Mouse (Mus musculus) embryo, embryonic 9.5 days (tissue): ENCODE results near the gene Miip.

Source experiments
- DNase-seq: peaks from one replicate; pipeline ENCODE4 v3.0.0-alpha.2; 2017; ENCODE audit errors: extremely low spot score

Gene Miip

GRCm38 (mm10) chr4:147868450-147869031 lies at the start of gene Miip, which contains the start of gene Fv1:
TSS of gene Miip (minus strand) at chr4:147868816.
TSS of gene Fv1 (plus strand) at chr4:147868979.
- peak; percentile 94 for DNase-seq

GRCm38 (mm10) chr4:147909486-147909885 lies 40.9 kb upstream of the Miip start:
- DNase-seq: no peak

- no peak for DNase-seq
Observed at GRCm38 (mm10) chr4:147906230-147906629, 37.6 kb upstream of the Miip start.

- DNase-seq: no peak
Observed at GRCm38 (mm10) chr4:147905090-147905659, 36.6 kb upstream of the Miip start.

- DNase-seq: peak; percentile 91
Observed at GRCm38 (mm10) chr4:147904313-147905089, 35.9 kb upstream of the Miip start, which contains the start of gene Mfn2. TSS of gene Mfn2 (minus strand) at chr4:147904704.

- DNase-seq: no peak
Observed at GRCm38 (mm10) chr4:147903601-147904000, 35.0 kb upstream of the Miip start.

- no peak for DNase-seq
Observed at GRCm38 (mm10) chr4:147902906-147903500, 34.4 kb upstream of the Miip start.

- DNase-seq: no peak
Observed at GRCm38 (mm10) chr4:147900452-147900851, 31.8 kb upstream of the Miip start.

- DNase-seq: no peak
Observed at GRCm38 (mm10) chr4:147897348-147897747, 28.7 kb upstream of the Miip start.

- no peak for DNase-seq
Observed at GRCm38 (mm10) chr4:147896411-147896810, 27.8 kb upstream of the Miip start.

GRCm38 (mm10) chr4:147895815-147896330 lies 27.3 kb upstream of the Miip start:
- DNase-seq: no peak

- no peak for DNase-seq
Observed at GRCm38 (mm10) chr4:147890341-147890740, 21.7 kb upstream of the Miip start.

- no peak for DNase-seq
Observed at GRCm38 (mm10) chr4:147888237-147888636, 19.6 kb upstream of the Miip start.

GRCm38 (mm10) chr4:147887277-147887676 lies 18.7 kb upstream of the Miip start:
- DNase-seq: no peak

GRCm38 (mm10) chr4:147886158-147886557 lies 17.5 kb upstream of the Miip start:
- no peak for DNase-seq

- no peak for DNase-seq
Observed at GRCm38 (mm10) chr4:147884138-147884537, 15.5 kb upstream of the Miip start.

- DNase-seq: no peak
Observed at GRCm38 (mm10) chr4:147883041-147883440, 14.4 kb upstream of the Miip start.

- DNase-seq: no peak
Observed at GRCm38 (mm10) chr4:147881792-147882191, 13.2 kb upstream of the Miip start.

- DNase-seq: no peak
Observed at GRCm38 (mm10) chr4:147879865-147880264, 11.2 kb upstream of the Miip start.

GRCm38 (mm10) chr4:147879456-147879855 lies 10.8 kb upstream of the Miip start:
- DNase-seq: no peak

- no peak for DNase-seq
Observed at GRCm38 (mm10) chr4:147878537-147878936, 9.9 kb upstream of the Miip start.

GRCm38 (mm10) chr4:147875852-147876575 lies 7.4 kb upstream of the Miip start:
- no peak for DNase-seq
